Mouse (Mus musculus): ENCODE results near the gene Fbxl19. TPM values are rescaled to one million over a fixed set of nuclear protein-coding genes. Genes with fewer than 3 reads are reported as not detected.
A peak's percentile ranks its signal among the peaks of the same experiment; 100 is the strongest.
"Not testable (repeated sequence)": the region's sequence is repeated elsewhere in the genome, so short reads cannot be mapped to it uniquely, and the experiment has no call there.

The Fbxl19 gene
- polyA plus RNA-seq, 1 experiment from 2014 or later = 6.9 TPM

- H3K4me2 ChIP-seq (replicated peaks) = no peak overlapping the region
- DNase-seq (ENCODE audit: low spot score) (no peak), ATAC-seq (ENCODE audit: low FRiP score) (no peak)
- H3K4me3 ChIP-seq (replicated peaks; ENCODE audit: low read length) = no peak overlapping the region
- 95% methylated on average over 6 of the region's 6 CpGs for WGBS
- no peak overlapping the region for H3K27ac ChIP-seq
- no peak overlapping the region for H3K9ac ChIP-seq
- H3K27me3 ChIP-seq (ENCODE audit: control insufficient read depth, insufficient read depth, low read length) = 0 out of 2 replicates have a peak, but pooled peaks cover 3% of the 10 kb centered on the region
- H3K36me3 ChIP-seq (replicated peaks; ENCODE audit: control insufficient read depth, insufficient read depth) = no peaks in the 10 kb centered on the region
- H3K9me3 ChIP-seq (ENCODE audit: control insufficient read depth, low read length) = no peaks in the 10 kb centered on the region
- H3K4me1 ChIP-seq (replicated peaks; ENCODE audit: control insufficient read depth, insufficient read depth, low read length) = peaks cover 9% of the 10 kb centered on the region
Measured at GRCm38 (mm10) chr7:127719258-127719657, 25.1 kb upstream of the Fbxl19 start.

- Histone ChIP-seq H3K9me3 (ENCODE audit: control insufficient read depth, low read length) (no peaks in the 10 kb centered on the region), H3K27ac (no peak overlapping the region), H3K4me1 (replicated peaks; ENCODE audit: control insufficient read depth, insufficient read depth, low read length) (no peaks in the 10 kb centered on the region), H3K4me3 (replicated peaks; ENCODE audit: low read length) (no peak overlapping the region), H3K9ac (no peak overlapping the region), H3K4me2 (replicated peaks) (no peak overlapping the region), H3K36me3 (replicated peaks; ENCODE audit: control insufficient read depth, insufficient read depth) (no peaks in the 10 kb centered on the region), H3K27me3 (ENCODE audit: control insufficient read depth, insufficient read depth, low read length) (no peaks in the 10 kb centered on the region)
- WGBS = 30% methylated on average over 2 of the region's 2 CpGs
- DNase-seq (ENCODE audit: low spot score) (no peak), ATAC-seq (ENCODE audit: low FRiP score) (no peak)
Measured at GRCm38 (mm10) chr7:127725490-127725889, 18.9 kb upstream of the Fbxl19 start.

GRCm38 (mm10) chr7:127725924-127726323 lies 18.4 kb upstream of the Fbxl19 start:
- DNase-seq (ENCODE audit: low spot score) (no peak), ATAC-seq (ENCODE audit: low FRiP score) (no peak)
- H3K4me3 ChIP-seq (replicated peaks; ENCODE audit: low read length) = no peak overlapping the region
- no peaks in the 10 kb centered on the region for H3K9me3 ChIP-seq (ENCODE audit: control insufficient read depth, low read length)
- H3K4me2 ChIP-seq (replicated peaks) = no peak overlapping the region
- 51% methylated on average over 6 of the region's 6 CpGs for WGBS
- H3K9ac ChIP-seq = no peak overlapping the region
- H3K4me1 ChIP-seq (replicated peaks; ENCODE audit: control insufficient read depth, insufficient read depth, low read length) = no peaks in the 10 kb centered on the region
- no peak overlapping the region for H3K27ac ChIP-seq
- H3K27me3 ChIP-seq (ENCODE audit: control insufficient read depth, insufficient read depth, low read length) = no peaks in the 10 kb centered on the region
- H3K36me3 ChIP-seq (replicated peaks; ENCODE audit: control insufficient read depth, insufficient read depth) = no peaks in the 10 kb centered on the region

GRCm38 (mm10) chr7:127727898-127728297 lies 16.4 kb upstream of the Fbxl19 start:
- H3K4me2 ChIP-seq (replicated peaks) = no peak overlapping the region
- H3K9me3 ChIP-seq (ENCODE audit: control insufficient read depth, low read length) = no peaks in the 10 kb centered on the region
- no peaks in the 10 kb centered on the region for H3K4me1 ChIP-seq (replicated peaks; ENCODE audit: control insufficient read depth, insufficient read depth, low read length)
- H3K27ac ChIP-seq = no peak overlapping the region
- H3K9ac ChIP-seq = no peak overlapping the region
- no peaks in the 10 kb centered on the region for H3K27me3 ChIP-seq (ENCODE audit: control insufficient read depth, insufficient read depth, low read length)
- H3K36me3 ChIP-seq (replicated peaks; ENCODE audit: control insufficient read depth, insufficient read depth) = no peaks in the 10 kb centered on the region
- no peak for DNase-seq (ENCODE audit: low spot score)
- no peak for ATAC-seq (ENCODE audit: low FRiP score)
- WGBS = 86% methylated on average over 7 of the region's 7 CpGs
- no peak overlapping the region for H3K4me3 ChIP-seq (replicated peaks; ENCODE audit: low read length)

GRCm38 (mm10) chr7:127730170-127730569 lies 14.2 kb upstream of the Fbxl19 start:
- Histone ChIP-seq H3K4me1 (replicated peaks; ENCODE audit: control insufficient read depth, insufficient read depth, low read length) (no peaks in the 10 kb centered on the region), H3K36me3 (replicated peaks; ENCODE audit: control insufficient read depth, insufficient read depth) (no peaks in the 10 kb centered on the region), H3K9ac (no peak overlapping the region), H3K27ac (no peak overlapping the region), H3K27me3 (ENCODE audit: control insufficient read depth, insufficient read depth, low read length) (no peaks in the 10 kb centered on the region), H3K4me2 (replicated peaks) (no peak overlapping the region), H3K9me3 (ENCODE audit: control insufficient read depth, low read length) (no peaks in the 10 kb centered on the region), H3K4me3 (replicated peaks; ENCODE audit: low read length) (no peak overlapping the region)
- ATAC-seq (ENCODE audit: low FRiP score) (no peak), DNase-seq (ENCODE audit: low spot score) (no peak)
- WGBS = 73% methylated on average over 4 of the region's 4 CpGs

- H3K9ac ChIP-seq; H3K36me3 ChIP-seq (replicated peaks; ENCODE audit: control insufficient read depth, insufficient read depth); DNase-seq (ENCODE audit: low spot score); H3K9me3 ChIP-seq (ENCODE audit: control insufficient read depth, low read length); H3K4me3 ChIP-seq (replicated peaks; ENCODE audit: low read length); H3K4me2 ChIP-seq (replicated peaks); H3K27ac ChIP-seq; ATAC-seq (ENCODE audit: low FRiP score); H3K4me1 ChIP-seq (replicated peaks; ENCODE audit: control insufficient read depth, insufficient read depth, low read length); H3K27me3 ChIP-seq (ENCODE audit: control insufficient read depth, insufficient read depth, low read length): not testable (repeated sequence)
- no CpG with 5 or more reads among the region's 5 CpGs for WGBS
Measured at GRCm38 (mm10) chr7:127732066-127732465, 12.3 kb upstream of the Fbxl19 start, which contains the start of gene Ctf2. Gene Ctf2 (minus strand): TSS chr7:127732166.

- H3K36me3 ChIP-seq (replicated peaks; ENCODE audit: control insufficient read depth, insufficient read depth) = peaks cover 22% of the 10 kb centered on the region
- peak; percentile 96 for DNase-seq (ENCODE audit: low spot score)
- H3K9me3 ChIP-seq (ENCODE audit: control insufficient read depth, low read length) = no peaks in the 10 kb centered on the region
- H3K27ac ChIP-seq = peak overlapping the region; percentile 89
- peak; percentile 88 for ATAC-seq (ENCODE audit: low FRiP score)
- WGBS = 0% methylated on average over 19 of the region's 19 CpGs
- H3K9ac ChIP-seq = peak overlapping the region; percentile 50
- peak overlapping the region; percentile 92 for H3K4me3 ChIP-seq (replicated peaks; ENCODE audit: low read length)
- no peaks in the 10 kb centered on the region for H3K27me3 ChIP-seq (ENCODE audit: control insufficient read depth, insufficient read depth, low read length)
- peak overlapping the region; percentile 66 for H3K4me2 ChIP-seq (replicated peaks)
- H3K4me1 ChIP-seq (replicated peaks; ENCODE audit: control insufficient read depth, insufficient read depth, low read length) = peaks cover 16% of the 10 kb centered on the region; the same call in 1 of the 2 replicates
Measured at GRCm38 (mm10) chr7:127745251-127745651, 908 bp downstream of the Fbxl19 start.

GRCm38 (mm10) chr7:127745652-127746493 lies 1.5 kb downstream of the Fbxl19 start:
- peak; percentile 98 for DNase-seq (ENCODE audit: low spot score)
- Histone ChIP-seq H3K4me1 (replicated peaks; ENCODE audit: control insufficient read depth, insufficient read depth, low read length) (peaks cover 16% of the 10 kb centered on the region; the same call in 1 of the 2 replicates), H3K27me3 (ENCODE audit: control insufficient read depth, insufficient read depth, low read length) (no peaks in the 10 kb centered on the region), H3K9me3 (ENCODE audit: control insufficient read depth, low read length) (no peaks in the 10 kb centered on the region), H3K27ac (peak overlapping the region; percentile 89), H3K36me3 (replicated peaks; ENCODE audit: control insufficient read depth, insufficient read depth) (peaks cover 27% of the 10 kb centered on the region), H3K9ac (peak overlapping the region; percentile 90), H3K4me3 (replicated peaks; ENCODE audit: low read length) (peak overlapping the region; percentile 92), H3K4me2 (replicated peaks) (peak overlapping the region; percentile 66)
- under 1% methylated on average over 39 of the region's 39 CpGs for WGBS
- peak; percentile 91 for ATAC-seq (ENCODE audit: low FRiP score)

- 1% methylated on average over 41 of the region's 62 CpGs for WGBS
- H3K27me3 ChIP-seq (ENCODE audit: control insufficient read depth, insufficient read depth, low read length) = no peaks in the 10 kb centered on the region
- ATAC-seq (ENCODE audit: low FRiP score) (no peak), DNase-seq (ENCODE audit: low spot score) (no peak)
- H3K27ac ChIP-seq = peak overlapping the region; percentile 77
- H3K4me2 ChIP-seq (replicated peaks) = peak overlapping the region; percentile 66
- peaks cover 16% of the 10 kb centered on the region; the same call in 1 of the 2 replicates for H3K4me1 ChIP-seq (replicated peaks; ENCODE audit: control insufficient read depth, insufficient read depth, low read length)
- peak overlapping the region; percentile 90 for H3K9ac ChIP-seq
- no peaks in the 10 kb centered on the region for H3K9me3 ChIP-seq (ENCODE audit: control insufficient read depth, low read length)
- peaks cover 37% of the 10 kb centered on the region for H3K36me3 ChIP-seq (replicated peaks; ENCODE audit: control insufficient read depth, insufficient read depth)
- peak overlapping the region; percentile 92 for H3K4me3 ChIP-seq (replicated peaks; ENCODE audit: low read length)
Measured at GRCm38 (mm10) chr7:127746494-127747491, 2.5 kb downstream of the Fbxl19 start.

Measured in hindbrain, embryonic 14.5 days (tissue).